Mouse (Mus musculus) intestine, postnatal 0 days (tissue): Measurements from ENCODE around the gene Glod5. TPM values are rescaled to one million over a fixed set of nuclear protein-coding genes. Genes with fewer than 3 reads are reported as not detected.

Experiments
- ATAC-seq: fragments of 200-750 bp; cut with Nextera tagmentation; 2 replicates; pipeline ENCODE4 v1.8.0; 2017; ENCODE audit warnings: mild to moderate bottlenecking, moderate TSS enrichment, moderate library complexity
- H3K27ac ChIP-seq: fragments of 300-500 bp; sonication (generic); 2 replicates; pipeline ENCODE4 v1.5.1; 2014; ENCODE audit warnings: mild to moderate bottlenecking, low read depth, low read length, moderate library complexity
- H3K27me3 ChIP-seq: fragments of 300-500 bp; sonication (generic); replicated peaks from 2 replicates; pipeline ENCODE4 v1.6.1; 2014; ENCODE audit warnings: low read length, mixed read lengths; ENCODE audit not compliant: control insufficient read depth, insufficient read depth
- H3K36me3 ChIP-seq: fragments of 300-500 bp; sonication (generic); 2 replicates; pipeline ENCODE4 v1.6.1; 2014; ENCODE audit warnings: mild to moderate bottlenecking, moderate library complexity; ENCODE audit not compliant: control insufficient read depth, insufficient read depth
- H3K4me1 ChIP-seq: fragments of 300-500 bp; sonication (generic); replicated peaks from 2 replicates; pipeline ENCODE4 v1.6.1; 2014; ENCODE audit warnings: antibody characterized with exemption, low read length, mixed read lengths; ENCODE audit not compliant: control insufficient read depth, insufficient read depth
- H3K4me2 ChIP-seq: fragments of 300-500 bp; sonication (generic); replicated peaks from 2 replicates; pipeline ENCODE4 v1.6.1; 2014; ENCODE audit warnings: low read depth, mild to moderate bottlenecking, moderate library complexity
- H3K4me3 ChIP-seq: fragments of 300-500 bp; sonication (generic); 2 replicates; pipeline ENCODE4 v1.5.1; 2014; ENCODE audit warnings: low read depth, low read length
- H3K9ac ChIP-seq: fragments of 300-500 bp; sonication (generic); 2 replicates; pipeline ENCODE4 v1.6.1; 2014; ENCODE audit warnings: mild to moderate bottlenecking, low read depth, low read length
- H3K9me3 ChIP-seq: fragments of 300-500 bp; sonication (generic); 2 replicates; pipeline ENCODE4 v1.6.1; 2016; ENCODE audit warnings: mixed run types; ENCODE audit not compliant: control insufficient read depth
- CTCF ChIP-seq: sonication (generic); IDR thresholded peaks from 2 replicates; pipeline ENCODE4 v1.5.1; 2016; ENCODE audit warnings: low read depth, mild to moderate bottlenecking, control low read depth, antibody characterized with exemption, moderate library complexity
- WGBS: fragments of 180-500 bp; shearing (Covaris S2); extraction: QIAGEN DNeasy Blood & Tissue Kit; methylation state at CpG from one replicate; pipeline ENCODE4 v1.1.7; 2014; 5-methylcytosine and 5-hydroxymethylcytosine counted together
- polyA plus RNA-seq: library from polyadenylated mRNA; unstranded; fragments of >200 nt; fragmentation: Nextera tagmentation; extraction: Ambion mirVana; gene quantifications from 2 replicates; pipeline ENCODE4 v1.2.1, GENCODE M21; 2015

The Glod5 gene
- polyA plus RNA-seq, 1 experiment from 2014 or later = 41.4 TPM

DNA sequence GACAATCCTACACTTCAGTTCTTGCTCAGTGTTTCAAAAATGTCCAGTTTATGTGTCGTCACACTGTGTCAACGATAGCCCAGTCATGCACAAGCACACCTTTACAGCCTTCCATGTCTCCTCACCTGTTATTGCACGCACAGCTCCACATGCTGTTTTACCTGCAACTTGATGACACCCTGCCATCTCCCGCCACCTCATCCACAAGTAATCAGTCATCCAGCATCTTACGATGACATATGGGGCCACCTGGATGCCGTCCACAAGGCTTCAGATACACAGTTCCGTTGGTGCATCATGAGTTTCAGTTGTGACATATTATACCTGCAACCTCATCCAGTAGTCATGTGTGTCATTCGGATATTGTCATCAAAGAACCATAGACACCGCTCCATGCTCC lies 59.4 kb downstream of the Glod5 start:
- TF ChIP-seq CTCF = no peak
- ATAC-seq = no peak
- no peaks in the 10 kb centered on the region for H3K9me3 ChIP-seq
- H3K9ac ChIP-seq = no peak overlapping the region
- H3K27me3 ChIP-seq = no peaks in the 10 kb centered on the region
- H3K36me3 ChIP-seq = no peaks in the 10 kb centered on the region
- H3K4me1 ChIP-seq = no peaks in the 10 kb centered on the region
- WGBS = 87% methylated on average over 9 of the region's 9 CpGs
- H3K4me3 ChIP-seq = no peak overlapping the region
- no peak overlapping the region for H3K4me2 ChIP-seq
- H3K27ac ChIP-seq = no peak overlapping the region

Other genes with a start within 250 kb of the Glod5 start
- gene Gripap1, start 228.7 kb downstream of the Glod5 start, polyA plus RNA-seq = 17.6 and 22.2 TPM in 2 replicates
- gene Kcnd1, start 196.2 kb downstream of the Glod5 start, polyA plus RNA-seq = 0.60 and 0.68 TPM in 2 replicates
- gene Otud5, start 177.1 kb downstream of the Glod5 start, polyA plus RNA-seq = 21.0 and 22.8 TPM in 2 replicates
- gene Pim2, start 140.2 kb downstream of the Glod5 start, polyA plus RNA-seq = 9.2 and 10.2 TPM in 2 replicates
- gene Slc35a2, start 134.5 kb downstream of the Glod5 start, polyA plus RNA-seq = 24.3 and 27.0 TPM in 2 replicates
- gene Pqbp1, start 119.2 kb downstream of the Glod5 start, polyA plus RNA-seq = 63.1 and 64.3 TPM in 2 replicates
- gene Timm17b, start 119.1 kb downstream of the Glod5 start, polyA plus RNA-seq = 106 and 109 TPM in 2 replicates
- not detected in 2 replicates for gene Gm10491, start 110.7 kb downstream of the Glod5 start, polyA plus RNA-seq
- not detected in 2 replicates for gene Gm10490, start 109.0 kb downstream of the Glod5 start, polyA plus RNA-seq
- 17.5 and 18.0 TPM in 2 replicates for gene Pcsk1n, start 98.7 kb downstream of the Glod5 start, polyA plus RNA-seq
- not detected in 2 replicates for gene Eras, start 89.9 kb downstream of the Glod5 start, polyA plus RNA-seq
- 4.6 and 5.4 TPM in 2 replicates for gene Hdac6, start 70.6 kb downstream of the Glod5 start, polyA plus RNA-seq
- gene Gata1, start 40.4 kb downstream of the Glod5 start, polyA plus RNA-seq = 0.08 TPM in 1 of 2 replicates, not detected in the other
- gene Suv39h1, start 56.3 kb upstream of the Glod5 start, polyA plus RNA-seq = 15.5 and 16.5 TPM in 2 replicates
- gene Was, start 72.0 kb upstream of the Glod5 start, polyA plus RNA-seq = 0.34 and 0.48 TPM in 2 replicates
- 10.1 and 13.6 TPM in 2 replicates for gene Wdr13, start 114.4 kb upstream of the Glod5 start, polyA plus RNA-seq
- gene Rbm3, start 127.4 kb upstream of the Glod5 start, polyA plus RNA-seq = 591 and 623 TPM in 2 replicates
- 4.0 and 4.5 TPM in 2 replicates for gene Tbc1d25, start 157.7 kb upstream of the Glod5 start, polyA plus RNA-seq
- gene Ebp, start 175.0 kb upstream of the Glod5 start, polyA plus RNA-seq = 67.1 and 73.3 TPM in 2 replicates
- gene Porcn, start 188.0 kb upstream of the Glod5 start, polyA plus RNA-seq = 4.3 TPM in 2 replicates
- 13.1 and 14.1 TPM in 2 replicates for gene Ftsj1, start 233.9 kb upstream of the Glod5 start, polyA plus RNA-seq